Mouse (Mus musculus) left cerebral cortex, postnatal 36 days (tissue): ENCODE data around the gene Mast4. TPM values are rescaled to one million over a fixed set of nuclear protein-coding genes. Genes with fewer than 3 reads are reported as not detected.

Source experiments
- DNase-seq, 2 experiments: peaks; one replicate each; pipeline ENCODE4 v3.0.0; 2021 to 2022; ENCODE audit warnings: low spot score in 2 of 2, mixed read lengths in 1 of 2
- intact Hi-C: fragments of 180-260 bp; cut with DNase I; formaldehyde crosslinking; loops from one replicate; pipeline ENCODE4 v1.15.1; 2025
- total RNA-seq, 2 experiments: library from RNA; stranded (reverse); gene quantifications; 2 replicates each; pipeline ENCODE4 v1.2.3; 2021

The Mast4 gene
- total RNA-seq, 2 experiments from 2014 or later, result 45.7 to 56.6 TPM

- intact Hi-C loops, result no loop called here
- no peak for DNase-seq
Observed at GRCm38 (mm10) chr13:102803206-102803605, 531.1 kb downstream of the Mast4 start.

- DNase-seq, result no peak
- intact Hi-C loops, result no loop called here
Observed at GRCm38 (mm10) chr13:102792157-102792556, 542.1 kb downstream of the Mast4 start.

- intact Hi-C loops, result no loop called here
- no peak for DNase-seq
Observed at GRCm38 (mm10) chr13:102790601-102791155, 543.6 kb downstream of the Mast4 start.

DNA sequence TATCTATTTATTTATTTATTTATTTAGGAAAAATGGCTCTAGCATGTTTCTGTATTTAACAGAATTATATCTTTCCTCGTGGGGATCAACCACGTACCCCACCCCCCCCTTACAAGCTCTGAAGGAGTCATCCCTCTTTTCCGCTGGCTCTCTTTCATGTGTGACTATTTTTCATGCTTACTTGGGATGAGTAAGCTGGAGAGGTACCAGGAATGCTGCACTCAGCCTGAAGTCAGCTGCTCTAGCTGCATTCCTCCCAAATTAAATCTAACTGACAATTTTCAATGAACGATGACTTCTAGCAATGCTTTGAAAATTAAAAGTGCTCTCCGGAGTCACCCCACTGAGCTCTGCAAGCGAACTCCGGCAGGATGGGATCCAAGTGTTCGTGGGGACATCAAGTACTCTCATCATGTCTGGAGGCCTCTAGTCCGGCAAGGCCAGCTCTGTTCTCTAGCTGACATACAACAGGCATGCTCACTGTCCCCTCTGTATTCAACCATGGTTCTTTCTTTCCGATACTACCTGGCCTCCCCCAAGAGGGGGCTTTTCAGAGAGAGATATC, 547.5 kb downstream of the Mast4 start:
- intact Hi-C loops, result no loop called here
- DNase-seq, result no peak

- no peak for DNase-seq
- intact Hi-C loops, result no loop called here
Observed at GRCm38 (mm10) chr13:102783531-102784310, 550.6 kb downstream of the Mast4 start.

- intact Hi-C loops, result no loop called here
Observed at GRCm38 (mm10) chr13:102779275-102779674, 555.0 kb downstream of the Mast4 start.

DNA sequence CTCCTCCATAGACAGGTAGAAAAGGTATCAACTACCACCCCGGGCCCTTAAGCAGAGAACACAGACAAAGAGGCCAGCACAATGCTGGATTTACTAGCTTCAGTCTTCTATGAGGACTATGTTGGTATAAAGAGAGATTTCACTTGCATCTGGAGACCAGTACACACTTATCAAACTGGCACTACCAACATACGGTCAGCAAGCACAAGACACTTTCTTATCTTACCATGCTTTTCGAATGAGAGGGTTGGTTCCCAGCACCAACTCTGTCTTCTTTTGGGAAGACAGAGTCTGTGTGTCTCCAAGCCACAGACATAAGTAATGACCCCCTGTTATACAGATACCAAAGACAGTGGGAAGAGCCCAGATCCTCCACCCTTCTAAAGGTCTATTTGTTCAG, 555.4 kb downstream of the Mast4 start:
- intact Hi-C loops, result no loop called here

More at GRCm38 (mm10) chr13:102779275-102779674, 555.0 kb downstream of the Mast4 start:
- no peak for DNase-seq

GRCm38 (mm10) chr13:102775506-102775905, 558.8 kb downstream of the Mast4 start:
- no peak for DNase-seq
- intact Hi-C loops, result no loop called here

More for the DNA sequence above, 555.4 kb downstream of the Mast4 start:
- DNase-seq, result no peak

DNA sequence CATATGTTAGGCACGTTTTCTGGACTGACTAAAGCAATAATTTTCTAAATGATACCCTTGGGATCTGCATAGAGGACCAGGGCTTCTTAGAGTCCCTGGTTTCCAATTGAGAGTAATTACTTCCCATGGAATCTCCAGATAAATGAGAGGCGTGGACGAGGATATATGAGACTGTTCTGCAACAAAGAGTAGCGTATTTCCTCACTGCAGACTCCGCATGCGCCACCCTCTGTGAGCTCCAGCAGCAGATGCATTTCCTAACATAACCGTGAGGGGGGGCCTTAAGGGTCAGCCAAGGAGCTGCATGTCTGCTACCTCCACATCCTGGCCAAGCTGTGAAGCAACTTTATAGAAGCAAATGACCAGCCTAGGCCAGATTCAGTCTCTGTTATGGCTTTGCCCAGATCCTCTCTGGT, 559.5 kb downstream of the Mast4 start:
- intact Hi-C loops, result no loop called here
- DNase-seq, result no peak

- DNase-seq, result no peak
- intact Hi-C loops, result no loop called here
Observed at GRCm38 (mm10) chr13:102773169-102773568, 561.1 kb downstream of the Mast4 start.

DNA sequence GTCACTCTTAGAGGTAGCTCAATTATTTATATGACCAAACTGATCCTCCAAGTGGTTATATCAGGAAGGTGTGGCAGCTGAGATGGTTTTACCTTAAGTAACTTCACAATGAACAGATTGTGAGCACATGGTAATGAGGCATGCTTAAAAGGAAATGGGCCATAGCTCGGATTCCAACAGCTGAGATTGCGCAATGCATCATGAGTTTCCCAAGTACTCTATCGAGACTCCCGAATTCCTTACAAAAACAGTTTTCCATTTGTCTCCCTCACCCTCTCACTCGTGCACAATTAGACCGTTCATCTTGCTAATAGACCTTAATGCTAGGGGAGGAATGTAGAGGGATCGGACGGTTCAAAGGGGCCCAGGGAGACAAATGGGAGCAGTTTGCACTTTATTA, 564.1 kb downstream of the Mast4 start:
- no peak for DNase-seq
- intact Hi-C loops, result no loop called here

- DNase-seq, result no peak
- intact Hi-C loops, result no loop called here
Observed at GRCm38 (mm10) chr13:102768512-102768911, 565.8 kb downstream of the Mast4 start.

DNA sequence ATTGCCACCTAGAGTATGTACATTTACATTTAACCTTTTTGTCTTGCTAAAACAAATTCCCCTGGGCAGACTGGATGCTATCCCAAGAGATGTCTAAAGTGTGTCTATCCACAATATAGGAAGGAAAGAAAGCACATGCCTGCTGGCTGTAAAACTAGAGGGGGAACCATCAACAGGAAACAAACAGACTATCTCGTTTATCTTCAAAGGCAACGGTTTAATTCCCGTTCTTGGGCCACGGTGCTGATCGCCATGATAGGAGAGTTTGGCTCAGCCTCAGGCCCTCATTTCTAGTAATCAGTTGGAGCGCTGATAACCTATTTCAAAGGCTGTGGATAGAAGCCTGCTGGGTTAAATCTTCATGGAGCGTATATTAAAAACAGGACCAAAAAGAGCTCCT, 567.2 kb downstream of the Mast4 start:
- intact Hi-C loops, result no loop called here
- DNase-seq, result no peak

- intact Hi-C loops, result no loop called here
- DNase-seq, result no peak
Observed at GRCm38 (mm10) chr13:102765216-102765615, 569.1 kb downstream of the Mast4 start.

DNA sequence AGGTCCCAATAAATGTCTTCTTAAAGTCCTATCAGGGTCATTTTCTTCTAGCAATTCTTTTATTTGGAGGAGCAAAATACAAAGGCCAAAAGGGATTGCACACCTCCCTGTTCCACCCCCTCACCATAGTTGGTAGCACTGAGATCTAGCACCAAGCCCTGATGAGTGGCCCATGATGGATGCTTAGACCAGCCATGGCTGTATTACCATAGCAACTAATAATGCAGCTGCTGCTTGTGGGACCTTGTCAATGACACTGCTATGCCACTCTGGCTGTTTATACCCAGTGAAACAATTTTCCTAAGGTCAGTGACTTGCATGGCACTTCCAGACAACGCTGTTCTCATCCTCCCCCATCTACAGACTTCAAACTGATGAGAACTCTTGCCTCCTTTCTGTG, 570.1 kb downstream of the Mast4 start:
- intact Hi-C loops, result no loop called here
- DNase-seq, result no peak

DNA sequence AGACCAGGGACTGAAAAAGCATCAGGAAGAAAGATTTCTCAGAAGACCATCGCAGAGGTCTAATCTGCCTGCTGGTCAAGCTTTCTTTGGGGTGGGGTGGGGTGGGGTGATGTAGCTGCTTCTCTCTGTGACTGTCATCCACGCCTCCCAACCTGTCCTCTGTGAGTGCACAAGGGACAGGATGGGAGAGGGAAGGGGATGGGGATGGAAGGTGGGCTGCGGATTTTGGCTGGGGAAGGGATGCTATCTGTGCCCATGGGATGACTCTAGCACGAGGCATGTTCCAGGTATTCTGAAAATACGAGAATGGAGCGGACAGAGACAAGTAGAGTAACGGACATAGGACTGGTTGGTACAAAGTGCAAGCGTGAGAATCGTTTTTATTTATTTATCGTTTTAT, 572.1 kb downstream of the Mast4 start:
- no peak for DNase-seq
- intact Hi-C loops, result no loop called here

DNA sequence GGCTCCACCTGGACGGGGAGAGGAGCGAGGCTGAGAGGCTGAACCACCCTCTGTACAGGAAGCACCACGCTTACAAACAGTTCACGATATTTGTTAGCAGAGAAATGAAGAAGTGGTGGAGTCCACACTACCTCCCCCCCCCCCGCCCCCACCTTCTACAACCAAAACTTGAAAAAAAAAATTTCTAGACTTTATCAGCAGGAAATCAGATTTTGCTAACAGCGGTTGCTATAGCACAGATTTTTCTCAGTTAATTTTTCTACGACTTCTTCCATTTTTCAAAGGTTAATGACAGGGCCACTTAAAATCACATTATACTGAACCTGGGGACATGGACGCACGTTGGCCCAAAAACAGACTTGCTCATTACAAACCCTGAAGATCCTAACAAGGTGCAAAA, 572.9 kb downstream of the Mast4 start:
- intact Hi-C loops, result no loop called here

DNA sequence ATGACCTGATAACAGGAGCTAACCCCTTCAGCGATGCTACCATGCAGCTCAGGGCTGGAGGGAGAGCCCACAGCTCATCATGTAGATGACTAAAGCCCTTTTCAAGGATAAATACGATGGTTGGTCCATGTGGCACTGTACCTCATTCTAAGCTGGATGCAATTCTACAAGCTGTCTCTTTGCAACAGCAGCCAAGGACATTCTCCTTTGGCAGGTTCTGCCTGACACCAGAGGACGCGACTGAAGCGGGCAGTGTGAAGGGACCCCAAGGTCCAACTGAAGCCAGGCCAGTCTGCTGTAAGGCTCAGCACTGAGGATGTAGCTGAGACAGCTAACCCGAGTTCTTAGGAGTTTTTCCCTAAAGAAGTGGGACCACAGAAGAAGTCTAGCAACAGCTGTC, 576.3 kb downstream of the Mast4 start:
- intact Hi-C loops, result no loop called here
- DNase-seq, result no peak

More for the DNA sequence above, 572.9 kb downstream of the Mast4 start:
- DNase-seq, result no peak

DNA sequence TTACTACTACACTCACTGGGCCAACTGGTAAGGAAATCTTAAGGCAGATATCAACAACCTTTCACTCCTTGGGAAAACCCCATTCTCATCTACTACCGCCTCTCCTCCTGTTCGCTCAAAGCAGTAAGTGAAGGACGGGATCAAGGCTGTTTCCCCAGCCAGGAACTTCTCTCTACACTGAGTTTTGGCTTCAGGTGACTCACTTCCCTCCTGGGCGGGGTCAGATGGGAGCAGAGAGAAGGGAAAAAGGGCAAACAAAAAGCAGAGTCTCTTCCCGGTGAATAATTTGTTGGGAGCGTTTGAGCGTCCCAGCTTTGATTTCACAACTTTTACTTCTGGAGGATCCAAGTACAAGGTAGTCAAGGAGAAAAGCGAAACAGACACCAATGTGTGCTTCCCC, 578.2 kb downstream of the Mast4 start:
- no peak for DNase-seq
- intact Hi-C loops, result no loop called here

DNA sequence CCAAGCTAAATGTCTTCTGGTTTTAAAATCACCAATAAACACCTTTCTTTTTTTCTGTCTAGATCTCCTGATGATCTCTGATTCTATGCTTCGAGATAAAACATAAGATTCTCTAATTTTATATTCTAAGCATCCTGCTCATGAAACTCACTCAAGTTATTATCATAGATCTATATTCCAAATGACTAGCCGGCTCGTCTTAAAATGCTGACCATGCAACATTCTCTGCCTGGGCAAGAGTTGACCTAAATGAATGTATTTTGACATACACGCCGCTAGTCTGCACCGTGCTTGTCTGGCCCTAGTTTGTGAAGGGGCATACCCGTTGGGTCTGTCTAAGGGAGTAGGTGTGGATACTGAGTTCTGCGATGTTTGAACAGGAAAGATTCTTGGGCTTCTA, 579.2 kb downstream of the Mast4 start:
- no peak for DNase-seq
- intact Hi-C loops, result no loop called here
